Comparison of ENCODE assay signal across 24 mouse cellular contexts in genomic region chr4:128721761-128722160, GRCm38 (mm10). TPM values are rescaled to one million over a fixed set of nuclear protein-coding genes. Genes with fewer than 3 reads are reported as not detected.
A peak's percentile ranks its signal among the peaks of the same experiment; 100 is the strongest.
DNase-seq lines count a peak whose midpoint lies in the region; ATAC-seq and TF ChIP-seq lines count a peak whose summit lies in the region.
"Had no signal": no experiment of that assay in that cellular context is flagged by ENCODE, and none has a peak within 500 bp of the region (broad histone marks: within the 10 kb centered on the region; RNA-seq: fewer than 3 reads in every experiment).

No protein-coding gene starts in this region.

- ATAC-seq in forebrain, embryonic 12.5 days (ENCODE audit: low FRiP score): no peak
- no peak for ATAC-seq in forebrain, postnatal 0 days
- ATAC-seq in midbrain, embryonic 12.5 days (ENCODE audit: low FRiP score, low read depth): no peak
- ATAC-seq in midbrain, embryonic 11.5 days (ENCODE audit: low FRiP score): no peak
- ATAC-seq in midbrain, embryonic 15.5 days (replicated peaks): no peak
- ATAC-seq: Patski had no signal

- peaks cover 78% of the 10 kb centered on the region for H3K4me1 ChIP-seq in forebrain, embryonic 12.5 days
- H3K4me1 ChIP-seq in forebrain, postnatal 0 days (ENCODE audit: insufficient read depth): peaks cover 9% of the 10 kb centered on the region
- peaks cover 84% of the 10 kb centered on the region for H3K4me1 ChIP-seq in midbrain, embryonic 12.5 days
- H3K4me1 ChIP-seq in midbrain, embryonic 11.5 days (ENCODE audit: control insufficient read depth, insufficient read depth, low read length): peaks cover 53% of the 10 kb centered on the region
- peaks cover 56% of the 10 kb centered on the region for H3K4me1 ChIP-seq in midbrain, embryonic 15.5 days

- no peaks in the 10 kb centered on the region for H3K9me3 ChIP-seq in forebrain, embryonic 12.5 days
- no peaks in the 10 kb centered on the region for H3K9me3 ChIP-seq in forebrain, postnatal 0 days (ENCODE audit: low read length)
- no peaks in the 10 kb centered on the region for H3K9me3 ChIP-seq in midbrain, embryonic 12.5 days
- no peaks in the 10 kb centered on the region for H3K9me3 ChIP-seq in midbrain, embryonic 11.5 days (ENCODE audit: control insufficient read depth, low read length)
- H3K9me3 ChIP-seq in midbrain, embryonic 15.5 days: no peaks in the 10 kb centered on the region
- H3K9me3 ChIP-seq: embryonic facial prominence, embryonic 10.5 days; G1E; heart, embryonic 13.5 days; liver, embryonic 13.5 days had no signal

- H3K27ac ChIP-seq in forebrain, embryonic 12.5 days: peak overlapping the region; percentile 1; the same call in 1 of the 2 replicates
- no peak overlapping the region for H3K27ac ChIP-seq in forebrain, postnatal 0 days (ENCODE audit: low read depth, low read length)
- peak overlapping the region; percentile 7 for H3K27ac ChIP-seq in midbrain, embryonic 12.5 days (replicated peaks)
- no peak overlapping the region; the same call in 1 of the 2 replicates for H3K27ac ChIP-seq in midbrain, embryonic 11.5 days (ENCODE audit: low read depth, low read length)
- H3K27ac ChIP-seq in midbrain, embryonic 15.5 days: peak overlapping the region; percentile 62; the same call in 1 of the 2 replicates
- H3K27ac ChIP-seq in gastrocnemius, adult 2 months: no peak overlapping the region
- H3K27ac ChIP-seq: heart, adult 2 months; heart, embryonic 13.5 days; liver, embryonic 13.5 days had no signal

- H3K36me3 ChIP-seq in forebrain, embryonic 12.5 days (replicated peaks): no peaks in the 10 kb centered on the region
- 0 out of 2 replicates have a peak, but pooled peaks cover 10% of the 10 kb centered on the region for H3K36me3 ChIP-seq in forebrain, postnatal 0 days (ENCODE audit: insufficient read depth)
- H3K36me3 ChIP-seq in midbrain, embryonic 12.5 days: no peaks in the 10 kb centered on the region
- no peaks in the 10 kb centered on the region for H3K36me3 ChIP-seq in midbrain, embryonic 11.5 days (ENCODE audit: control insufficient read depth, insufficient read depth, low read length)
- no peaks in the 10 kb centered on the region for H3K36me3 ChIP-seq in midbrain, embryonic 15.5 days (replicated peaks)
- H3K36me3 ChIP-seq: embryonic facial prominence, embryonic 10.5 days; G1E; heart, embryonic 13.5 days; liver, embryonic 13.5 days had no signal

- no peak for TF ChIP-seq CTCF in forebrain, postnatal 0 days (IDR thresholded peaks at IDR 0.05; ENCODE audit: low read depth)
- TF ChIP-seq CTCF in gastrocnemius, adult 2 months (IDR thresholded peaks at IDR 0.05): no peak

- intact Hi-C loops in heart, postnatal 36 days (cut with DNase I): no loop called here
- intact Hi-C loops in gastrocnemius, adult 2 months (cut with DNase I): no loop called here

- H3K27me3 ChIP-seq in forebrain, embryonic 12.5 days: peaks cover 6% of the 10 kb centered on the region; the same call in 1 of the 2 replicates
- H3K27me3 ChIP-seq in forebrain, postnatal 0 days (ENCODE audit: insufficient read depth, low read length): no peaks in the 10 kb centered on the region
- H3K27me3 ChIP-seq in midbrain, embryonic 12.5 days: peaks cover 5% of the 10 kb centered on the region; the same call in 1 of the 2 replicates
- no peaks in the 10 kb centered on the region for H3K27me3 ChIP-seq in midbrain, embryonic 11.5 days (ENCODE audit: control insufficient read depth, insufficient read depth, low read length)
- no peaks in the 10 kb centered on the region for H3K27me3 ChIP-seq in midbrain, embryonic 15.5 days (replicated peaks)
- H3K27me3 ChIP-seq: CH12.LX; heart, embryonic 13.5 days; liver, embryonic 13.5 days; Patski had no signal

- H3K4me2 ChIP-seq in forebrain, embryonic 12.5 days: no peak overlapping the region
- no peak overlapping the region for H3K4me2 ChIP-seq in forebrain, postnatal 0 days (ENCODE audit: low read depth)
- H3K4me2 ChIP-seq in midbrain, embryonic 12.5 days (replicated peaks): no peak overlapping the region
- no peak overlapping the region for H3K4me2 ChIP-seq in midbrain, embryonic 11.5 days
- H3K4me2 ChIP-seq in midbrain, embryonic 15.5 days: no peak overlapping the region
- H3K4me2 ChIP-seq: heart, embryonic 13.5 days; liver, embryonic 13.5 days had no signal

- 86% methylated on average over 4 of the region's 4 CpGs for WGBS in forebrain, embryonic 12.5 days
- 72% methylated on average over 4 of the region's 4 CpGs for whole genome bisulfite sequencing in forebrain, postnatal 0 days
- 75% methylated on average over 4 of the region's 4 CpGs for WGBS in midbrain, embryonic 12.5 days
- WGBS in midbrain, embryonic 11.5 days: 71% methylated on average over 4 of the region's 4 CpGs
- WGBS in midbrain, embryonic 15.5 days: 78% methylated on average over 4 of the region's 4 CpGs

- no peak overlapping the region for H3K9ac ChIP-seq in forebrain, embryonic 12.5 days
- no peak overlapping the region for H3K9ac ChIP-seq in forebrain, postnatal 0 days
- no peak overlapping the region for H3K9ac ChIP-seq in midbrain, embryonic 12.5 days (replicated peaks)
- no peak overlapping the region for H3K9ac ChIP-seq in midbrain, embryonic 11.5 days (ENCODE audit: low read length)
- H3K9ac ChIP-seq in midbrain, embryonic 15.5 days: no peak overlapping the region
- H3K9ac ChIP-seq: heart, embryonic 13.5 days; liver, embryonic 13.5 days had no signal

- no peak for DNase-seq in forebrain, postnatal 0 days
- no peak for DNase-seq in midbrain, embryonic 11.5 days (ENCODE audit: low spot score, missing footprints)
- DNase-seq in cerebellum, adult 9-11 months: peak; percentile 79
- no peak for DNase-seq in heart, postnatal 36 days
- no peak for DNase-seq in gastrocnemius, adult 2 months
- DNase-seq: adrenal gland, adult 2 months; B cell, adult 2 months; gastrocnemius, postnatal 25 days; heart, adult 2 months; heart, postnatal 14 days; kidney, adult 11 months; layer of hippocampus, adult 9-11 months; liver, embryonic 13.5 days; lung, adult 2 months; lung, postnatal 14 days had no signal

- H3K4me3 ChIP-seq in forebrain, embryonic 12.5 days (replicated peaks): no peak overlapping the region
- H3K4me3 ChIP-seq in forebrain, postnatal 0 days (ENCODE audit: low read depth, low read length): no peak overlapping the region
- H3K4me3 ChIP-seq in midbrain, embryonic 12.5 days: no peak overlapping the region
- H3K4me3 ChIP-seq in midbrain, embryonic 11.5 days (ENCODE audit: low read depth, low read length): no peak overlapping the region
- H3K4me3 ChIP-seq in midbrain, embryonic 15.5 days: no peak overlapping the region
- no peak overlapping the region for H3K4me3 ChIP-seq in gastrocnemius, adult 2 months
- H3K4me3 ChIP-seq: embryonic facial prominence, embryonic 10.5 days; heart, adult 2 months; heart, embryonic 13.5 days; liver, embryonic 13.5 days had no signal

RNA-seq across cellular contexts. Expression of gene A3galt2, which starts 33.4 kb away (rescaled TPM):
- 0.38 and 0.57 TPM in 2 replicates for polyA plus RNA-seq in forebrain, embryonic 12.5 days (2016; fragmentation: Nextera tagmentation; extraction: Ambion mirVana)
- total RNA-seq in forebrain, postnatal 0 days (2014; rRNA removed): 0.52 and 0.92 TPM in 2 replicates
- 0.05 and 0.16 TPM in 2 replicates for polyA plus RNA-seq in forebrain, postnatal 0 days (2015; fragmentation: Nextera tagmentation; extraction: Ambion mirVana)
- polyA plus RNA-seq in midbrain, embryonic 12.5 days (2016; fragmentation: Nextera tagmentation; extraction: Ambion mirVana): 0.56 and 0.59 TPM in 2 replicates
- 0.15 and 0.18 TPM in 2 replicates for polyA plus RNA-seq in midbrain, embryonic 11.5 days (2014; fragmentation: Nextera tagmentation; extraction: Ambion mirVana)
- 0.28 and 0.34 TPM in 2 replicates for polyA plus RNA-seq in midbrain, embryonic 15.5 days (2015; fragmentation: Nextera tagmentation; extraction: Ambion mirVana)
- total RNA-seq in heart, postnatal 36 days (2021): under 1 TPM in 1 of 2 experiments, not detected in 1; 0.08 TPM
- under 1 TPM; 0.10 to 0.14 TPM for total RNA-seq in gastrocnemius, adult 2 months (2021)
- total RNA-seq: megakaryocyte progenitor cell, adult 5-6 weeks had no signal
- polyA plus RNA-seq: G1E; liver, embryonic 13.5 days had no signal

Comparison
In these comparisons a context has a peak if more than half of its experiments do, and no peak if none do; other contexts are left out.
1. H3K27ac ChIP-seq: peak in forebrain, embryonic 12.5 days (single experiment), midbrain, embryonic 12.5 days (single experiment) and midbrain, embryonic 15.5 days (single experiment); none in forebrain, postnatal 0 days (single experiment), midbrain, embryonic 11.5 days (single experiment) and gastrocnemius, adult 2 months (single experiment).